Comparison of ENCODE assay signal across 8 mouse cellular contexts in the genomic region with DNA sequence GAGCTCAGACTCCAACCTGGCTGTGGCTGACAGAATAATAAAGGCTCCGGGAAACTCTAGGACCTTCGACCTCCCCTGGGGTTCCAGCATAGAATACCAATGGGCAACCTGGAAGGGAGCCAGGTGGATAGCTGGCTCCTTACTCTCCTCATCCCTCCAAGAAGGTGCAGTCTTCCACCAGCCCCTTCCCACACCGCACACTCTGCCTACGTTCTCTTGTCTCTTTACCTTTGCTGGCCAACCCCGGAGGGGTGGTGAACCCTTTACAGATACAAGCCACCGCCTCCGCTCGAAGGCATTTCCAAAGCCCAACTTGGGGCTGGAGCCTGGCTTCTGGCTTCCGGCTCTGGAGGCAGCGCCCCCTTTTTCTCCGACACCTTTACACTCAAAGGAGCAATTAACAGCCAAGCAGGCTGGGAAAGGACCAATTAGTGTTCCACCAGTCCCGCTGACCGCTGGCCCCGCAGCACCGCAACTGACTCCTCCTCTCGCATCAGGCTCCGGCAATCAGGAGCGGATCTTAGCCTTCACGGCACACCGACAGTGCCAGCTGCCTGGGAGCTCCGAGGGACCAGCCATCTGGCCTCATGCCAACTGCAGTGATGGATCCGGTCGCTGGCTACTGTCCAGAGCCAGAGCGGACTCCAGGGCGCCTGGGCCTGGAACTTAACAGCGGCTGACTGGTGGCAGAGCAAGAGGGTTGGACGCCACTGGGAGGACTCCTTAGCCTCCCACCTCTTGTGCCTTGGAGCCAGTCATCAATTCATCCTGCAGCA. TPM values are rescaled to one million over a fixed set of nuclear protein-coding genes. Genes with fewer than 3 reads are reported as not detected.
DNase-seq lines count a peak whose midpoint lies in the region; ATAC-seq and TF ChIP-seq lines count a peak whose summit lies in the region.

No protein-coding gene starts in this region.

- no peak for TF ChIP-seq CTCF in embryonic fibroblast, embryonic 13.5 days (IDR thresholded peaks at IDR 0.05; ENCODE audit: borderline replicate concordance, insufficient read depth, low read length)

- peak; percentile 54 for ATAC-seq in limb, embryonic 11.5 days (ENCODE audit: insufficient number of reproducible peaks, low FRiP score, low TSS enrichment, low read depth)
- peak; percentile 89 for ATAC-seq in midbrain, embryonic 12.5 days (ENCODE audit: low FRiP score, low read depth)
- peak; percentile 71; the same call in 1 of the 2 replicates for ATAC-seq in stomach, embryonic 14.5 days (ENCODE audit: insufficient number of reproducible peaks, insufficient read depth, low FRiP score, low read depth)

- no peak overlapping the region for H3K27ac ChIP-seq in brown adipose tissue, adult 24 weeks (replicated peaks; ENCODE audit: low read depth, low read length)
- no peak overlapping the region for H3K27ac ChIP-seq in embryonic fibroblast, embryonic 13.5 days (ENCODE audit: insufficient read depth, low read length)
- H3K27ac ChIP-seq in limb, embryonic 11.5 days (replicated peaks; ENCODE audit: low read depth, low read length), result no peak overlapping the region
- no peak overlapping the region for H3K27ac ChIP-seq in midbrain, embryonic 12.5 days (replicated peaks)
- H3K27ac ChIP-seq in stomach, embryonic 14.5 days (ENCODE audit: low read length), result no peak overlapping the region

- H3K36me3 ChIP-seq in limb, embryonic 11.5 days (ENCODE audit: control insufficient read depth, insufficient read depth, low read length), result no peaks in the 10 kb centered on the region
- no peaks in the 10 kb centered on the region for H3K36me3 ChIP-seq in midbrain, embryonic 12.5 days
- H3K36me3 ChIP-seq in stomach, embryonic 14.5 days (ENCODE audit: control insufficient read depth, insufficient read depth, low read length), result no peaks in the 10 kb centered on the region

- no peaks in the 10 kb centered on the region for H3K9me3 ChIP-seq in limb, embryonic 11.5 days (ENCODE audit: control insufficient read depth, low read length)
- no peaks in the 10 kb centered on the region for H3K9me3 ChIP-seq in midbrain, embryonic 12.5 days
- H3K9me3 ChIP-seq in stomach, embryonic 14.5 days (ENCODE audit: control insufficient read depth, low read depth, low read length), result no peaks in the 10 kb centered on the region

- WGBS in limb, embryonic 11.5 days, result under 1% methylated on average over 27 of the region's 27 CpGs
- WGBS in midbrain, embryonic 12.5 days, result 3% methylated on average over 27 of the region's 27 CpGs
- WGBS in stomach, embryonic 14.5 days, result 4% methylated on average over 27 of the region's 27 CpGs

- peaks cover 4% of the 10 kb centered on the region; the same call in 1 of the 2 replicates for H3K4me1 ChIP-seq in brown adipose tissue, adult 24 weeks (ENCODE audit: control insufficient read depth, insufficient read depth, insufficient read length, low read length)
- H3K4me1 ChIP-seq in embryonic fibroblast, embryonic 13.5 days (ENCODE audit: control insufficient read depth, insufficient read depth, low read length), result no peaks in the 10 kb centered on the region; the same call in 1 of the 2 replicates
- H3K4me1 ChIP-seq in limb, embryonic 11.5 days (ENCODE audit: control insufficient read depth, insufficient read depth, low read length), result 0 out of 2 replicates have a peak, but pooled peaks cover 3% of the 10 kb centered on the region
- peaks cover 13% of the 10 kb centered on the region for H3K4me1 ChIP-seq in midbrain, embryonic 12.5 days
- peaks cover 5% of the 10 kb centered on the region for H3K4me1 ChIP-seq in stomach, embryonic 14.5 days (ENCODE audit: control insufficient read depth, insufficient read depth, low read length)

- peak; percentile 44 to 52 for DNase-seq in heart, adult 9 months (ENCODE audit: low spot score in 2 of 2)
- DNase-seq in kidney, adult 8-10 months, result peak; percentile 85 to 86
- peak; percentile 76 for DNase-seq in limb, embryonic 11.5 days (ENCODE audit: low spot score)
- DNase-seq in spleen, postnatal 36 days (ENCODE audit: low spot score in 2 of 2), result no peak

- peak overlapping the region; percentile 59 for H3K4me2 ChIP-seq in limb, embryonic 11.5 days (ENCODE audit: low read depth, severe bottlenecking)
- peak overlapping the region; percentile 58 for H3K4me2 ChIP-seq in midbrain, embryonic 12.5 days (replicated peaks)
- H3K4me2 ChIP-seq in stomach, embryonic 14.5 days (replicated peaks; ENCODE audit: low read depth, low read length), result peak overlapping the region; percentile 59

- peak overlapping the region; percentile 38 for H3K4me3 ChIP-seq in brown adipose tissue, adult 24 weeks (ENCODE audit: insufficient read depth, low read depth, low read length)
- H3K4me3 ChIP-seq in embryonic fibroblast, embryonic 13.5 days (ENCODE audit: insufficient read depth, low read length), result 0 out of 2 replicates have a peak overlapping the region, but pooled peaks have one; percentile 1
- H3K4me3 ChIP-seq in limb, embryonic 11.5 days (ENCODE audit: low read depth, low read length), result peak overlapping the region; percentile 14; the same call in 1 of the 2 replicates
- H3K4me3 ChIP-seq in midbrain, embryonic 12.5 days, result peak overlapping the region; percentile 31
- H3K4me3 ChIP-seq in stomach, embryonic 14.5 days (ENCODE audit: low read depth, low read length), result peak overlapping the region; percentile 7

- 0 out of 2 replicates have a peak, but pooled peaks cover 4% of the 10 kb centered on the region for H3K27me3 ChIP-seq in limb, embryonic 11.5 days (ENCODE audit: control insufficient read depth, insufficient read depth, low read length)
- H3K27me3 ChIP-seq in midbrain, embryonic 12.5 days, result peaks cover 31% of the 10 kb centered on the region; the same call in 1 of the 2 replicates
- no peaks in the 10 kb centered on the region for H3K27me3 ChIP-seq in stomach, embryonic 14.5 days (ENCODE audit: control insufficient read depth, insufficient read depth, low read length)

- peak overlapping the region; percentile 3; the same call in 1 of the 2 replicates for H3K9ac ChIP-seq in limb, embryonic 11.5 days (ENCODE audit: low read length)
- 0 out of 2 replicates have a peak overlapping the region, but pooled peaks have one; percentile 32 for H3K9ac ChIP-seq in midbrain, embryonic 12.5 days (replicated peaks)
- 0 out of 2 replicates have a peak overlapping the region, but pooled peaks have one; percentile 2 for H3K9ac ChIP-seq in stomach, embryonic 14.5 days (replicated peaks; ENCODE audit: low read depth, low read length)

- TF ChIP-seq POLR2A in embryonic fibroblast, embryonic 13.5 days (IDR thresholded peaks at IDR 0.05; ENCODE audit: low read depth, low read length), result no peak

RNA-seq across cellular contexts. Expression of a gene that starts 17.7 kb away (rescaled TPM):
- polyA plus RNA-seq in brown adipose tissue, adult 24 weeks (2012; ENCODE audit: insufficient read depth, insufficient read length, missing spikeins), result 14.0 and 14.7 TPM in 2 replicates
- polyA plus RNA-seq in embryonic fibroblast, embryonic 13.5 days (2011; ENCODE audit: insufficient read length, low read depth, missing spikeins), result 111 and 145 TPM in 2 replicates
- 105 TPM in 2 replicates for polyA plus RNA-seq in limb, embryonic 11.5 days (2014; fragmentation: Nextera tagmentation; extraction: Ambion mirVana)
- 46.0 and 49.0 TPM in 2 replicates for polyA plus RNA-seq in midbrain, embryonic 12.5 days (2016; fragmentation: Nextera tagmentation; extraction: Ambion mirVana)
- 73.7 and 75.2 TPM in 2 replicates for polyA plus RNA-seq in stomach, embryonic 14.5 days (2014; fragmentation: Nextera tagmentation; extraction: Ambion mirVana)

RNA-seq across cellular contexts. Expression of a gene that starts 21.2 kb away (rescaled TPM):
- not detected in 2 replicates for polyA plus RNA-seq in brown adipose tissue, adult 24 weeks (2012; ENCODE audit: insufficient read depth, insufficient read length, missing spikeins)
- polyA plus RNA-seq in embryonic fibroblast, embryonic 13.5 days (2011; ENCODE audit: insufficient read length, low read depth, missing spikeins), result not detected in 2 replicates
- not detected in 2 replicates for polyA plus RNA-seq in limb, embryonic 11.5 days (2014; fragmentation: Nextera tagmentation; extraction: Ambion mirVana)
- polyA plus RNA-seq in midbrain, embryonic 12.5 days (2016; fragmentation: Nextera tagmentation; extraction: Ambion mirVana), result not detected in 2 replicates
- not detected in 2 replicates for polyA plus RNA-seq in stomach, embryonic 14.5 days (2014; fragmentation: Nextera tagmentation; extraction: Ambion mirVana)

Comparison
In these comparisons a context has a peak if more than half of its experiments do, and no peak if none do; other contexts are left out.
1. DNase-seq: peak in heart, adult 9 months (2 of 2), kidney, adult 8-10 months (2 of 2) and limb, embryonic 11.5 days (single experiment); none in spleen, postnatal 36 days (0 of 2).
2. Peak in every context shown above with its lines, with median percentiles within 50 percentile points of each other: H3K4me3 ChIP-seq, ATAC-seq, H3K4me2 ChIP-seq and H3K9ac ChIP-seq.